Mouse (Mus musculus): ENCODE measurements at regions not wholly inside any gene's neighbourhood (a gene's known extent, or its start where the extent isn't known, plus 50 kb on each side); places are given as distances from the start of the nearest gene placed in this dataset.
A peak's percentile ranks its signal among the peaks of the same experiment; 100 is the strongest.

- no peaks in the 10 kb centered on the region for H3K36me3 ChIP-seq (ENCODE audit: control insufficient read depth, insufficient read depth, low read length, poor library complexity, severe bottlenecking)
- TF ChIP-seq HCFC1 (IDR thresholded peaks at IDR 0.05; ENCODE audit: borderline replicate concordance, insufficient read depth, low read length) (no peak), ZC3H11A (IDR thresholded peaks at IDR 0.05; ENCODE audit: borderline replicate concordance, low read depth, low read length) (no peak), ZNF384 (IDR thresholded peaks at IDR 0.05; ENCODE audit: low read depth, low read length) (no peak), CHD2 (IDR thresholded peaks at IDR 0.05; ENCODE audit: low read depth, low read length) (no peak), MAFK (IDR thresholded peaks at IDR 0.05; ENCODE audit: insufficient read depth, low read depth, low read length) (no peak)
- H3K9ac ChIP-seq (ENCODE audit: insufficient read depth, low read depth, low read length, poor library complexity, severe bottlenecking): no peak overlapping the region
- H3K4me1 ChIP-seq (ENCODE audit: control insufficient read depth in 2 of 2, insufficient read depth in 2 of 2, low read length in 2 of 2, poor library complexity in 1 of 2): no peaks in the 10 kb centered on the region
- H3K4me3 ChIP-seq (ENCODE audit: insufficient read depth in 1 of 2, low read depth in 1 of 2, low read length in 2 of 2, poor library complexity in 1 of 2, severe bottlenecking in 1 of 2): no peak overlapping the region
- DNase-seq (ENCODE audit: low read depth, low spot score): no peak
- H3K27ac ChIP-seq (ENCODE audit: insufficient read depth, low read depth, low read length, poor library complexity, severe bottlenecking): no peak overlapping the region
- in situ Hi-C loops (cut with MboI; ENCODE audit: low sequenced_read_pairs in 2 of 2, unreplicated experiment in 2 of 2): no loop called here
- H3K9me3 ChIP-seq (ENCODE audit: control insufficient read depth, insufficient read depth, low read depth, low read length): no peaks in the 10 kb centered on the region
These were observed 131.4 kb upstream of the Slc35b3 start for GRCm38 (mm10) chr13:39092058-39092457.

DNA sequence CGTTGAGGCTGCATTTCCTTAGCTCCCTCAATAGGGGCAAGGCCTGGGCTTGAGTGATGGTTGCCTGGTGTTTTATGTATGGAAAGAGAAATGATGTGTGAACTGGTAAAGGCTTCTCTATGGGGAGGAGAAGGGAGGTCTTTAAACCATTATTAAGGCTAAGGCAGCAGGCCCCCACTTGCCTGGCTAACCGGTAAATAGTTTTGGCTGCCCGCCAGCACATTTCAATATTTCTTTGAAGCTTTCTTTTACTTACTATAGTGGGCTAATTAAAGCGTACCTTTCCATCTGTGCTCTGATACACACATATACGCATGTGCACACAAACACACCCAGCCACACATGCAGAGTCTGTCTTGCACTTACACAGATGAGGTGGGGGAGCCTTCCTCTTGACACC, 123.9 kb upstream of the Slc35b3 start:
- Histone ChIP-seq H3K4me3 (ENCODE audit: insufficient read depth in 1 of 2, low read depth in 1 of 2, low read length in 2 of 2, poor library complexity in 1 of 2, severe bottlenecking in 1 of 2) (no peak overlapping the region), H3K36me3 (ENCODE audit: control insufficient read depth, insufficient read depth, low read length, poor library complexity, severe bottlenecking) (no peaks in the 10 kb centered on the region), H3K4me1 (ENCODE audit: control insufficient read depth in 2 of 2, insufficient read depth in 2 of 2, low read length in 2 of 2, poor library complexity in 1 of 2) (no peaks in the 10 kb centered on the region), H3K9me3 (ENCODE audit: control insufficient read depth, insufficient read depth, low read depth, low read length) (no peaks in the 10 kb centered on the region), H3K27ac (ENCODE audit: insufficient read depth, low read depth, low read length, poor library complexity, severe bottlenecking) (no peak overlapping the region), H3K9ac (ENCODE audit: insufficient read depth, low read depth, low read length, poor library complexity, severe bottlenecking) (no peak overlapping the region)
- in situ Hi-C loops (cut with MboI; ENCODE audit: low sequenced_read_pairs in 2 of 2, unreplicated experiment in 2 of 2): no loop called here
- no peak for TF ChIP-seq ZNF384 (IDR thresholded peaks at IDR 0.05; ENCODE audit: low read depth, low read length)
- no peak for TF ChIP-seq CHD2 (IDR thresholded peaks at IDR 0.05; ENCODE audit: low read depth, low read length)
- no peak for TF ChIP-seq MAFK (IDR thresholded peaks at IDR 0.05; ENCODE audit: insufficient read depth, low read depth, low read length)
- no peak for TF ChIP-seq ZC3H11A (IDR thresholded peaks at IDR 0.05; ENCODE audit: borderline replicate concordance, low read depth, low read length)
- no peak for TF ChIP-seq HCFC1 (IDR thresholded peaks at IDR 0.05; ENCODE audit: borderline replicate concordance, insufficient read depth, low read length)
- no peak for DNase-seq (ENCODE audit: low read depth, low spot score)

DNA sequence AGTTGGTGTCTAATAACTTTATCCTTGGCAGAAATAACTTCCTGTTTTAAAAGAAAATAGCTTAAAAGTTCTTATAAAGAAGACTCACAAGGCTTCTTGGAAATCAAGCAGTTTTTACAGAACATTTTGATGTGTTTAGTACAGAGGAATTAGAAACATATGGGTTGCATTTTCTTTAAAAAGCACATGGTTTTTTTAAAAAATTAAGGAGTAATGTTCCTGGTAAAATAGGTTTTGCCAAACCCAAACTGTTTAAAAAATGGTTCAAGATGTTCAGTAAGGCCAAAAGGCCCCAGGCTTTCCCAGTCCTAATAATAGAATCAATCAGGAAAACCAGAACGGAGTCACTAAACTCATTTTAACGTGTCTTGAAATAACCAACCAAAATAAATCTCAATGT, 113.5 kb upstream of the Slc35b3 start:
- Histone ChIP-seq H3K27ac (ENCODE audit: insufficient read depth, low read depth, low read length, poor library complexity, severe bottlenecking) (no peak overlapping the region), H3K9me3 (ENCODE audit: control insufficient read depth, insufficient read depth, low read depth, low read length) (no peaks in the 10 kb centered on the region), H3K9ac (ENCODE audit: insufficient read depth, low read depth, low read length, poor library complexity, severe bottlenecking) (no peak overlapping the region), H3K4me1 (ENCODE audit: control insufficient read depth in 2 of 2, insufficient read depth in 2 of 2, low read length in 2 of 2, poor library complexity in 1 of 2) (no peaks in the 10 kb centered on the region), H3K4me3 (ENCODE audit: insufficient read depth in 1 of 2, low read depth in 1 of 2, low read length in 2 of 2, poor library complexity in 1 of 2, severe bottlenecking in 1 of 2) (no peak overlapping the region), H3K36me3 (ENCODE audit: control insufficient read depth, insufficient read depth, low read length, poor library complexity, severe bottlenecking) (no peaks in the 10 kb centered on the region)
- no peak for DNase-seq (ENCODE audit: low read depth, low spot score)
- TF ChIP-seq CHD2 (IDR thresholded peaks at IDR 0.05; ENCODE audit: low read depth, low read length): no peak
- no peak for TF ChIP-seq MAFK (IDR thresholded peaks at IDR 0.05; ENCODE audit: insufficient read depth, low read depth, low read length)
- no peak for TF ChIP-seq HCFC1 (IDR thresholded peaks at IDR 0.05; ENCODE audit: borderline replicate concordance, insufficient read depth, low read length)
- TF ChIP-seq ZNF384 (IDR thresholded peaks at IDR 0.05; ENCODE audit: low read depth, low read length): no peak
- no peak for TF ChIP-seq ZC3H11A (IDR thresholded peaks at IDR 0.05; ENCODE audit: borderline replicate concordance, low read depth, low read length)
- in situ Hi-C loops (cut with MboI; ENCODE audit: low sequenced_read_pairs in 2 of 2, unreplicated experiment in 2 of 2): no loop called here

GRCm38 (mm10) chr13:39032263-39032662, 71.6 kb upstream of the Slc35b3 start:
- peak; percentile 8 for DNase-seq (ENCODE audit: low read depth, low spot score)
- TF ChIP-seq ZC3H11A (IDR thresholded peaks at IDR 0.05; ENCODE audit: borderline replicate concordance, low read depth, low read length): no peak
- 0 out of 4 replicates have a peak, but pooled peaks cover 0 to 2% of the 10 kb centered on the region in 2 experiments for H3K4me1 ChIP-seq (ENCODE audit: control insufficient read depth in 2 of 2, insufficient read depth in 2 of 2, low read length in 2 of 2, poor library complexity in 1 of 2)
- H3K9ac ChIP-seq (ENCODE audit: insufficient read depth, low read depth, low read length, poor library complexity, severe bottlenecking): no peak overlapping the region
- H3K9me3 ChIP-seq (ENCODE audit: control insufficient read depth, insufficient read depth, low read depth, low read length): no peaks in the 10 kb centered on the region
- no peak overlapping the region for H3K27ac ChIP-seq (ENCODE audit: insufficient read depth, low read depth, low read length, poor library complexity, severe bottlenecking)
- H3K4me3 ChIP-seq (ENCODE audit: insufficient read depth in 1 of 2, low read depth in 1 of 2, low read length in 2 of 2, poor library complexity in 1 of 2, severe bottlenecking in 1 of 2): no peak overlapping the region
- in situ Hi-C loops (cut with MboI; ENCODE audit: low sequenced_read_pairs in 2 of 2, unreplicated experiment in 2 of 2): no loop called here
- H3K36me3 ChIP-seq (ENCODE audit: control insufficient read depth, insufficient read depth, low read length, poor library complexity, severe bottlenecking): no peaks in the 10 kb centered on the region

- no peak overlapping the region for H3K27ac ChIP-seq (ENCODE audit: insufficient read depth, low read depth, low read length, poor library complexity, severe bottlenecking)
- TF ChIP-seq MAFK (IDR thresholded peaks at IDR 0.05; ENCODE audit: insufficient read depth, low read depth, low read length): no peak
- TF ChIP-seq HCFC1 (IDR thresholded peaks at IDR 0.05; ENCODE audit: borderline replicate concordance, insufficient read depth, low read length): no peak
- no peak for TF ChIP-seq ZNF384 (IDR thresholded peaks at IDR 0.05; ENCODE audit: low read depth, low read length)
- TF ChIP-seq CHD2 (IDR thresholded peaks at IDR 0.05; ENCODE audit: low read depth, low read length): no peak
- TF ChIP-seq ZC3H11A (IDR thresholded peaks at IDR 0.05; ENCODE audit: borderline replicate concordance, low read depth, low read length): no peak
- no peak overlapping the region for H3K4me3 ChIP-seq (ENCODE audit: insufficient read depth in 1 of 2, low read depth in 1 of 2, low read length in 2 of 2, poor library complexity in 1 of 2, severe bottlenecking in 1 of 2)
- no peaks in the 10 kb centered on the region for H3K4me1 ChIP-seq (ENCODE audit: control insufficient read depth in 2 of 2, insufficient read depth in 2 of 2, low read length in 2 of 2, poor library complexity in 1 of 2)
- H3K9ac ChIP-seq (ENCODE audit: insufficient read depth, low read depth, low read length, poor library complexity, severe bottlenecking): no peak overlapping the region
- in situ Hi-C loops (cut with MboI; ENCODE audit: low sequenced_read_pairs in 2 of 2, unreplicated experiment in 2 of 2): no loop called here
- no peaks in the 10 kb centered on the region for H3K9me3 ChIP-seq (ENCODE audit: control insufficient read depth, insufficient read depth, low read depth, low read length)
- H3K36me3 ChIP-seq (ENCODE audit: control insufficient read depth, insufficient read depth, low read length, poor library complexity, severe bottlenecking): no peaks in the 10 kb centered on the region
- DNase-seq (ENCODE audit: low read depth, low spot score): no peak
These were observed 59.5 kb upstream of the Slc35b3 start for GRCm38 (mm10) chr13:39020168-39020567.
